Comparison of ENCODE assay signal across 29 mouse cellular contexts in the genomic region with DNA sequence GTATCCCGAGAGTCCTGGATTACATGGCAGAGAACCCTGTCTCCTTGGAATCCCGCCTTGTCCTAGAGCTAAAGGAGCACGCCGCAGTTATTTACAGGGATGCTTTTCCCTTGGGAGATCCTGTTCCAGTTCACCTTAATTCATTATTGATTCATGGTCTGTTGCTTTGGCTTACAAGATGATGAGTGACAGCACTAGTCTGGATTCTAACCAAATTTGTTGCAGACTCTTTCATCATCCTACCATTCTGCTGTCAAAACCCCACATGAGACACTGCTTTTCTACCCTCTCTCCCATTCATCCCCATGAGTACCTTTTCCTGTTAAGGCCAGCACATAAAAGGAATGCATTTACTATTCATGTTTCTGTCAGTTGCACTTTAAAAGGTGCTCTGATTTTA.
DNase-seq lines count a peak whose midpoint lies in the region; ATAC-seq and TF ChIP-seq lines count a peak whose summit lies in the region.
"Had no signal": no experiment of that assay in that cellular context is flagged by ENCODE, and none has a peak within 500 bp of the region (broad histone marks: within the 10 kb centered on the region; RNA-seq: fewer than 3 reads in every experiment).

No protein-coding gene starts in this region.

- H3K27me3 ChIP-seq in midbrain, postnatal 0 days (ENCODE audit: insufficient read depth, low read length), result no peaks in the 10 kb centered on the region
- H3K27me3 ChIP-seq in midbrain, embryonic 10.5 days (ENCODE audit: low read depth, poor library complexity, severe bottlenecking), result no peaks in the 10 kb centered on the region
- no peaks in the 10 kb centered on the region for H3K27me3 ChIP-seq in myocyte (ENCODE audit: control insufficient read depth, insufficient read depth, insufficient read length)
- H3K27me3 ChIP-seq: embryonic facial prominence, embryonic 12.5 days had no signal

- no peaks in the 10 kb centered on the region for H3K4me1 ChIP-seq in midbrain, postnatal 0 days (ENCODE audit: insufficient read depth, low read length)
- no peaks in the 10 kb centered on the region for H3K4me1 ChIP-seq in midbrain, embryonic 10.5 days
- H3K4me1 ChIP-seq: embryonic facial prominence, embryonic 12.5 days; forebrain, embryonic 10.5 days; hindbrain, embryonic 10.5 days had no signal

- H3K4me3 ChIP-seq in midbrain, postnatal 0 days (ENCODE audit: low read depth, low read length), result no peak overlapping the region
- H3K4me3 ChIP-seq in midbrain, embryonic 10.5 days, result no peak overlapping the region
- no peak overlapping the region for H3K4me3 ChIP-seq in myocyte
- H3K4me3 ChIP-seq: embryonic facial prominence, embryonic 12.5 days; forebrain, embryonic 10.5 days; hindbrain, embryonic 10.5 days had no signal

- TF ChIP-seq POLR2A in myocyte (IDR thresholded peaks at IDR 0.05; ENCODE audit: insufficient read length, low read depth), result no peak

- no peak overlapping the region for H3K9ac ChIP-seq in midbrain, postnatal 0 days (replicated peaks; ENCODE audit: low read length, poor library complexity, severe bottlenecking)
- H3K9ac ChIP-seq: embryonic facial prominence, embryonic 12.5 days; forebrain, postnatal 0 days; liver, embryonic 14.5 days had no signal

- no peak for TF ChIP-seq CTCF in midbrain, postnatal 0 days (IDR thresholded peaks at IDR 0.05)

- ATAC-seq in midbrain, postnatal 0 days (ENCODE audit: low FRiP score), result no peak
- ATAC-seq: forebrain, postnatal 0 days; intestine, embryonic 16.5 days; midbrain, embryonic 16.5 days had no signal

- 0 out of 2 replicates have a peak, but pooled peaks cover 10% of the 10 kb centered on the region for H3K36me3 ChIP-seq in midbrain, postnatal 0 days (ENCODE audit: insufficient read depth, low read length)
- H3K36me3 ChIP-seq in midbrain, embryonic 10.5 days, result peaks cover 60% of the 10 kb centered on the region
- no peaks in the 10 kb centered on the region for H3K36me3 ChIP-seq in myocyte (ENCODE audit: control insufficient read depth, insufficient read depth)
- H3K36me3 ChIP-seq: G1E had no signal

- H3K27ac ChIP-seq in midbrain, postnatal 0 days (ENCODE audit: low read depth, low read length), result no peak overlapping the region
- no peak overlapping the region for H3K27ac ChIP-seq in midbrain, embryonic 10.5 days (replicated peaks)
- H3K27ac ChIP-seq: embryonic facial prominence, embryonic 12.5 days; forebrain, embryonic 10.5 days; hindbrain, embryonic 10.5 days; liver, embryonic 14.5 days; macrophage had no signal

- H3K9me3 ChIP-seq in midbrain, postnatal 0 days (ENCODE audit: low read length), result no peaks in the 10 kb centered on the region
- no peaks in the 10 kb centered on the region for H3K9me3 ChIP-seq in midbrain, embryonic 10.5 days (replicated peaks)
- H3K9me3 ChIP-seq: forebrain, embryonic 10.5 days; G1E; hindbrain, embryonic 10.5 days had no signal

- no peak overlapping the region for H3K4me2 ChIP-seq in midbrain, postnatal 0 days (ENCODE audit: low read depth, low read length, poor library complexity, severe bottlenecking)
- H3K4me2 ChIP-seq in myocyte (ENCODE audit: low read depth), result no peak overlapping the region
- H3K4me2 ChIP-seq: embryonic facial prominence, embryonic 12.5 days had no signal

- DNase-seq in cerebellum, postnatal 10 days, result peak; percentile 17 to 33
- no peak for DNase-seq in cerebellum, adult 9-11 months
- peak; percentile 22 for DNase-seq in midbrain, postnatal 0 days (ENCODE audit: low spot score)
- no peak for DNase-seq in midbrain, embryonic 10.5 days (ENCODE audit: low spot score)
- DNase-seq in neural tube, embryonic 10.5 days (ENCODE audit: extremely low spot score, low spot score), result no peak
- DNase-seq in layer of hippocampus, adult 11-12 months (ENCODE audit: low spot score), result no peak
- DNase-seq: adrenal gland, adult 2 months; adrenal gland, postnatal 36 days; cerebellum, adult 8-10 months; embryo, embryonic 11 days; forebrain, postnatal 0 days; heart, postnatal 14 days; kidney, adult 8-10 months; kidney, postnatal 10 days; layer of hippocampus, adult 9-11 months; liver; lung, adult 2 months; lung, postnatal 10 days; spleen, adult 18-20 months; thymus, postnatal 36 days had no signal

- H3K79me2 ChIP-seq in myocyte (ENCODE audit: control insufficient read depth, insufficient read depth), result no peaks in the 10 kb centered on the region

- no peak overlapping the region for H3ac ChIP-seq in myocyte (ENCODE audit: control insufficient read depth, insufficient read length)

- 86% methylated on average over 4 of the region's 4 CpGs for WGBS in midbrain, postnatal 0 days
- 95% methylated on average over 4 of the region's 4 CpGs for WGBS in midbrain, embryonic 10.5 days

TF ChIP-seq in myocyte, 11 proteins besides CTCF, POLR2A, EP300 and RAD21:
- TF ChIP-seq REST (IDR thresholded peaks at IDR 0.05; ENCODE audit: insufficient read depth, insufficient read length) (no peak), CEBPB (IDR thresholded peaks at IDR 0.05; ENCODE audit: insufficient read depth, poor library complexity, severe bottlenecking) (peak; percentile 97)

Comparison
In these comparisons a context has a peak if more than half of its experiments do, and no peak if none do; other contexts are left out.
1. DNase-seq: peak in cerebellum, postnatal 10 days (2 of 2) and midbrain, postnatal 0 days (single experiment); none in cerebellum, adult 9-11 months (single experiment), midbrain, embryonic 10.5 days (single experiment), neural tube, embryonic 10.5 days (single experiment) and layer of hippocampus, adult 11-12 months (single experiment).